Mouse (Mus musculus) myocyte (in vitro differentiated cells): Measurements from ENCODE around the gene Krt88. TPM values are rescaled to one million over a fixed set of nuclear protein-coding genes. Genes with fewer than 3 reads are reported as not detected.

Experiments used
- H3K27me3 ChIP-seq: one replicate; pipeline ENCODE4 v1.6.1; 2011; ENCODE audit not compliant: control insufficient read depth, insufficient read depth, insufficient read length
- H3K36me3 ChIP-seq: one replicate; pipeline ENCODE4 v1.6.1; 2011; ENCODE audit not compliant: control insufficient read depth, insufficient read depth
- H3K4me2 ChIP-seq: one replicate; pipeline ENCODE4 v1.6.1; 2011; ENCODE audit warnings: low read depth, control low read depth
- H3K4me3 ChIP-seq: one replicate; pipeline ENCODE4 v1.5.1; 2011; ENCODE audit warnings: mild to moderate bottlenecking, control low read depth, moderate library complexity
- H3K79me2 ChIP-seq: one replicate; pipeline ENCODE4 v1.6.1; 2011; ENCODE audit not compliant: control insufficient read depth, insufficient read depth
- H3ac ChIP-seq: one replicate; pipeline ENCODE4 v1.6.1; 2011; ENCODE audit not compliant: control insufficient read depth, insufficient read length
- CEBPB ChIP-seq: IDR thresholded peaks from 2 replicates; pipeline ENCODE4 v1.6.1; 2011; ENCODE audit warnings: mild to moderate bottlenecking, moderate library complexity; ENCODE audit not compliant: poor library complexity, insufficient read depth, severe bottlenecking
- E2F4 ChIP-seq: IDR thresholded peaks from one replicate; pipeline ENCODE4 v1.6.1; 2011; ENCODE audit warnings: mild to moderate bottlenecking, control low read depth, moderate library complexity; ENCODE audit not compliant: insufficient read depth
- MAX ChIP-seq: IDR thresholded peaks from one replicate; pipeline ENCODE4 v1.6.1; 2011; ENCODE audit warnings: low read depth, mild to moderate bottlenecking, control low read depth
- MYOD1 ChIP-seq, 3 experiments: IDR thresholded peaks; one replicate each; pipeline ENCODE4 v1.6.1; 2011; ENCODE audit warnings: control low read depth in 2 of 3, low read depth in 2 of 3, mild to moderate bottlenecking in 2 of 3, moderate library complexity in 1 of 3; ENCODE audit not compliant: insufficient read length in 2 of 3, control insufficient read depth in 1 of 3
- MYOG ChIP-seq, 3 experiments: IDR thresholded peaks; one replicate each; pipeline ENCODE4 v1.6.1; 2011; ENCODE audit warnings: control low read depth in 2 of 3, low read depth in 2 of 3, mild to moderate bottlenecking in 2 of 3; ENCODE audit not compliant: insufficient read length in 2 of 3, control insufficient read depth in 1 of 3, insufficient read depth in 1 of 3
- POLR2A ChIP-seq: IDR thresholded peaks from one replicate; pipeline ENCODE4 v1.6.1; 2011; ENCODE audit warnings: low read depth, mild to moderate bottlenecking, control low read depth, moderate library complexity; ENCODE audit not compliant: insufficient read length
- POLR2AphosphoS2 ChIP-seq: IDR thresholded peaks from one replicate; pipeline ENCODE4 v1.6.1; 2011; ENCODE audit warnings: low read depth, control low read depth; ENCODE audit not compliant: insufficient read length
- REST ChIP-seq: IDR thresholded peaks from one replicate; pipeline ENCODE4 v1.6.1; 2011; ENCODE audit warnings: mild to moderate bottlenecking, control low read depth, moderate library complexity; ENCODE audit not compliant: insufficient read depth, insufficient read length
- SRF ChIP-seq: IDR thresholded peaks from one replicate; pipeline ENCODE4 v1.6.1; 2011; ENCODE audit warnings: low read depth; ENCODE audit not compliant: control insufficient read depth, insufficient read length
- TCF12 ChIP-seq: IDR thresholded peaks from one replicate; pipeline ENCODE4 v1.6.1; 2011; ENCODE audit warnings: mild to moderate bottlenecking, control low read depth; ENCODE audit not compliant: poor library complexity, insufficient read depth, severe bottlenecking
- TCF3 ChIP-seq: IDR thresholded peaks from one replicate; pipeline ENCODE4 v1.6.1; 2011; ENCODE audit warnings: low read depth, control low read depth; ENCODE audit not compliant: insufficient read length
- USF1 ChIP-seq: IDR thresholded peaks from one replicate; pipeline ENCODE4 v1.6.1; 2011; ENCODE audit warnings: low read depth, mild to moderate bottlenecking, control low read depth, moderate library complexity
- polyA plus RNA-seq: library from polyadenylated mRNA; unstranded; fragments of >200 nt; fragmentation: generic; extraction: Trizol; gene quantifications from one replicate; pipeline ENCODE4 v1.2.1, GENCODE M21; 2012; ENCODE audit warnings: missing spikeins

The Krt88 gene
- polyA plus RNA-seq, 1 experiment, result not detected

DNA sequence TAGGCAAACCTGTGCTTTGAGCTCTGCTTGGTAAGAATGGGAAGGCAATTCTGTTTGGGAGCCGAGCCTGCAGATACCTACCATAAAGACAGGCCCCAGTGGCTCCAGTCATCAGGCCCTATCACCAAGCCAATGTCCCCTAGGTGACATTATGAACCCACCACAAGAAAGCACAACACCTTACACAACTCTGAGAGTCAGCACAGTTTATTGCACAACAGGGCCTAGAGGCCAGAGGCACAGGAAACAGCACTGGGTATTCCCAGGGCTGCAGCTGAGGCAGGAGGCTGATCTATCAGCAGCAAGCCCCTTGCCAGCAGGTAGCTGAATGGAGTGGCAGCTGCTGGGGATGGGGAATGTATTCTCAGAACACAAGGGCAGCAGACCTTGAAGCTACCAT lies 37.4 kb downstream of the Krt88 start:
- H3K4me3 ChIP-seq, result no peak overlapping the region
- no peaks in the 10 kb centered on the region for H3K36me3 ChIP-seq
- peaks cover 82% of the 10 kb centered on the region for H3K27me3 ChIP-seq
- H3K79me2 ChIP-seq, result no peaks in the 10 kb centered on the region
- no peak for TF ChIP-seq E2F4
- TF ChIP-seq TCF12, result no peak
- TF ChIP-seq TCF3, result no peak
- no peak for TF ChIP-seq USF1
- TF ChIP-seq MAX, result no peak
- H3ac ChIP-seq, result no peak overlapping the region
- H3K4me2 ChIP-seq, result no peak overlapping the region

DNA sequence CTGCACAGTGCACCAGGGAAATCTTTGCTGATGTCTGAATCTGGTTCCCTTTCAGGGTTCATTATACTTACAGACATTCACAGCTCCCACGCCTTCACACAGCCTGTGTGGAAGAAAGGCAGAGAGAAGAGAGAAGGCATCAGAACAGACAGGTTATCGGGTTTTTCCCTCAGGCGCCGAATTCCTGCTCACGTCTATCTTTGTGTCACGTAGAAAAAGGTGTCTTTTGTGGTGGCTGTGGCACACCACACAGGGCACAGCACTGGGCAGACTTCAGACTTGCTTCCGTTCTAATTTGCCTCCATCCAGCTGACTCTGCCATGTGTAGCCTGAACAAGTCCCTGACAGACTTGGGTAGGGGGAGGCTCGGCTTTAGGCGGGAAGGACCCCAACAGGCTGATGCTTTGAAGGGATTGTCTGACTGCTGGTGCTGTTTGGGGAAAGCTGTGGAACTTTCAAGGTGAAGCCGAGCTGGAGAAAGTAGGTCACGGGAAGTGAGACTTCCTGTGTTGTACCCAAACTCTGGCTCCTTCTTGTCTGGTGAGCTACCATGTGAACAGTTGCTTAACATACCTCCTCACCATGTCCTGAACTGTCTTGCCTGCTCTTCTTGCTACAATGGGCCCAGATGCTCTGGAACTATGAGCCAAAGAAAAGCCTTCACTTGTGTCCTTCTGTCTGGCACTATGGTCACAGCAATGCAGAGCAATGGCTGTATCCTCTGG lies 38.5 kb downstream of the Krt88 start:
- H3K79me2 ChIP-seq, result no peaks in the 10 kb centered on the region
- peaks cover 88% of the 10 kb centered on the region for H3K27me3 ChIP-seq
- no peaks in the 10 kb centered on the region for H3K36me3 ChIP-seq
- no peak overlapping the region for H3ac ChIP-seq
- no peak overlapping the region for H3K4me3 ChIP-seq
- no peak overlapping the region for H3K4me2 ChIP-seq
- TF ChIP-seq POLR2A, result no peak
- no peak for TF ChIP-seq MYOD1 (IDR thresholded peaks at IDR 0.05; ENCODE audit: control insufficient read depth in 1 of 3, insufficient read length in 2 of 3, low read depth in 2 of 3)
- TF ChIP-seq TCF12, result no peak

DNA sequence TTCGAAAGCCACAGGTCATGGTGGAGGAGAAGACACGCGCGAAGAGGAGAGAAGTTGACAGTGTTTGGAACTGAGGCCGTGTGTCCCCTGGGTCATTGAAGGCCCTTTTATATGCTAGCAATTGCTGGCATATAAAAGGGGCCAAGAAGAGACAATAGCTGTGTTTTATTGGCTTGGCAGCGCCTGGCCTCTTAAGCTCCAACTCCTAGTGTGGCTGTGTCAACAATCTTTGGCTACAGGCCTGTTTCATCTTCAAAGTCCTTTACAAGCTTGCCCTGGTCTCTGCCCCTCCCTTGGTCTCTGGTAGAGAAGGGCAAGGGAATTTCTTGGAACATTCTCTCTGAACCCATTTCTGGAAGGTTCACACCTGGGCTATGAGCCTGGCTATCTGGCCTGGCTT lies 43.9 kb downstream of the Krt88 start, which contains the start of gene Krt83:
Gene Krt83 (minus strand): TSS at position 82 of the 400 bp plus-strand sequence.
- no peak for TF ChIP-seq REST
- TF ChIP-seq MAX, result no peak
- TF ChIP-seq MYOD1 (IDR thresholded peaks at IDR 0.05; ENCODE audit: control insufficient read depth in 1 of 3, insufficient read length in 2 of 3, low read depth in 2 of 3), result no peak

DNA sequence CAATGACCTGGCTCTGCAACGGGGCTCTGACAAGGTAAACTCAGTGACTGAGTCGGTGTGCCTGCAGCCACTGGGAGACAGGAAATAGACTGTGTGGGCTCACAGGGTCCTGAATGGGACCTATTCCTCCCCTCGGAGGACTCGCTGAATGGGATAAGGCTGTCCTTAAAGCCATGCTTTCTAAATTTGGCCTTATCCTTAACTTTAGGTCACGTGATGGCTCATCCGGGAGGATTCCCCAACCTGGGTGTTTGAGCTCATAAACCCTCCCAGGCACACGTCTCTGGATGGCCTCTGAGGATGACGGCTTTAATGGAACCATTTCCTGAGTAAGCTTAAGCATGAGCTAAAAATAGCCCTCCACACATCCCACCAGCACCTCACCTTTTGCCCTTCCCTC lies 45.2 kb downstream of the Krt88 start:
- no peak for TF ChIP-seq MYOD1 (IDR thresholded peaks at IDR 0.05; ENCODE audit: control insufficient read depth in 1 of 3, insufficient read length in 2 of 3, low read depth in 2 of 3)
- TF ChIP-seq USF1, result peak; percentile 8
- no peak overlapping the region for H3K4me2 ChIP-seq
- peaks cover 68% of the 10 kb centered on the region for H3K27me3 ChIP-seq
- no peak overlapping the region for H3ac ChIP-seq
- no peak overlapping the region for H3K4me3 ChIP-seq
- H3K36me3 ChIP-seq, result no peaks in the 10 kb centered on the region
- H3K79me2 ChIP-seq, result no peaks in the 10 kb centered on the region

More for the DNA sequence above, 43.9 kb downstream of the Krt88 start, which contains the start of gene Krt83:
- peaks cover 78% of the 10 kb centered on the region for H3K27me3 ChIP-seq
- H3K4me2 ChIP-seq, result no peak within 1 kb of the TSS
- no peaks in the 10 kb centered on the region for H3K79me2 ChIP-seq
- no peak within 1 kb of the TSS for H3K4me3 ChIP-seq
- H3ac ChIP-seq, result no peak within 1 kb of the TSS
- H3K36me3 ChIP-seq, result no peaks in the 10 kb centered on the region

DNA sequence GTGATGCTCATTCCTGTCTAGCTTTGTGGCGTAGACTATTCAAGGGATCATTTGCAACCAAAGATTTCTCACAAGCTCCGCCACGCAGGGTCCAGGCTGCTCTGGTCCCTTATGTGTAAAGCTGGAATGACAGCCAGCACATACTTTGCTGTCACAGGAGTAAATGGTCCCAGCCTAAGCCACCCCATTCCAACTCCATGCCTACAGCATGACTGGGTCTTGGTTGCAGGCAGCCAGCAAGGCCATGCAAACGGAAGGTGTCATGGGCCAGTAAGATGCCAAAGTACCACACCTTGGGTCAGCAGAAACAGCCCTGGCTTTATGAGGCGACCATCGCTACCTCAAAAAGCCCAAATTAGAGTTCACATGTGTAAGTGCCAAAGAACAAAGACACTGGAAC lies 46.2 kb downstream of the Krt88 start:
- Histone ChIP-seq H3K27me3 (peaks cover 59% of the 10 kb centered on the region), H3K79me2 (no peaks in the 10 kb centered on the region), H3ac (no peak overlapping the region), H3K4me3 (no peak overlapping the region), H3K36me3 (no peaks in the 10 kb centered on the region), H3K4me2 (no peak overlapping the region)
- TF ChIP-seq MYOD1 (IDR thresholded peaks at IDR 0.05; ENCODE audit: control insufficient read depth in 1 of 3, insufficient read length in 2 of 3, low read depth in 2 of 3) (no peak), TCF12 (no peak), CEBPB (no peak), TCF3 (no peak), USF1 (no peak), POLR2A (no peak), REST (no peak), MYOG (IDR thresholded peaks at IDR 0.05; ENCODE audit: control insufficient read depth in 1 of 3, insufficient read depth in 1 of 3, insufficient read length in 2 of 3, low read depth in 2 of 3) (no peak), POLR2AphosphoS2 (no peak), MAX (no peak), E2F4 (no peak), SRF (no peak)

DNA sequence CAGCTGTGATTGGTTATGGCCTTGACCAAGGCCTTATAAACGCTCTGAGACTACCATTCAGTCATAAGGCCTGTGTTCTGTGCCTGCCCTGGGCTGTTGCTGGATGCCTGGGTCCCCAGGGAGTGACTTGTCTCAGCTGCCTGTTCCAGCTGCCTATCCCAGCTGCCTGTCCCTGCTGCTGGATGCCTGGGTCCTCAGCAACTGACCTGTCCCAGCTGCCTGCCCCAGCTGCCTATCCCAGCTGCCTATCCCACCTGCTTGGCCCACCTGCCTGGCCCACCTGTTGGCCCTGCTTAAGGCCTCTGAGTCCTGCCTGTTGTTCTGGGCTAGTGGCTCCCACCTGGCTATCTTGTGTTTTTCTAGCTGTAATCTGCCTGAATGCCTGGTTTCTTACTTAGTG lies 46.7 kb downstream of the Krt88 start:
- no peak overlapping the region for H3ac ChIP-seq
- no peaks in the 10 kb centered on the region for H3K79me2 ChIP-seq
- no peak overlapping the region for H3K4me3 ChIP-seq
- H3K36me3 ChIP-seq, result no peaks in the 10 kb centered on the region
- peaks cover 54% of the 10 kb centered on the region for H3K27me3 ChIP-seq
- H3K4me2 ChIP-seq, result no peak overlapping the region
- peak in 2 of 3 experiments; percentile 53 to 74 for TF ChIP-seq MYOG (IDR thresholded peaks at IDR 0.05; ENCODE audit: control insufficient read depth in 1 of 3, insufficient read depth in 1 of 3, insufficient read length in 2 of 3, low read depth in 2 of 3)
- TF ChIP-seq TCF3, result peak; percentile 83
- TF ChIP-seq MYOD1 (IDR thresholded peaks at IDR 0.05; ENCODE audit: control insufficient read depth in 1 of 3, insufficient read length in 2 of 3, low read depth in 2 of 3), result peak in 2 of 3 experiments; percentile 35 to 59
- TF ChIP-seq E2F4, result no peak
- TF ChIP-seq TCF12, result no peak
- no peak for TF ChIP-seq POLR2A
